Mouse (Mus musculus): ENCODE data around the gene Hpcal1.

Gene Hpcal1

DNA sequence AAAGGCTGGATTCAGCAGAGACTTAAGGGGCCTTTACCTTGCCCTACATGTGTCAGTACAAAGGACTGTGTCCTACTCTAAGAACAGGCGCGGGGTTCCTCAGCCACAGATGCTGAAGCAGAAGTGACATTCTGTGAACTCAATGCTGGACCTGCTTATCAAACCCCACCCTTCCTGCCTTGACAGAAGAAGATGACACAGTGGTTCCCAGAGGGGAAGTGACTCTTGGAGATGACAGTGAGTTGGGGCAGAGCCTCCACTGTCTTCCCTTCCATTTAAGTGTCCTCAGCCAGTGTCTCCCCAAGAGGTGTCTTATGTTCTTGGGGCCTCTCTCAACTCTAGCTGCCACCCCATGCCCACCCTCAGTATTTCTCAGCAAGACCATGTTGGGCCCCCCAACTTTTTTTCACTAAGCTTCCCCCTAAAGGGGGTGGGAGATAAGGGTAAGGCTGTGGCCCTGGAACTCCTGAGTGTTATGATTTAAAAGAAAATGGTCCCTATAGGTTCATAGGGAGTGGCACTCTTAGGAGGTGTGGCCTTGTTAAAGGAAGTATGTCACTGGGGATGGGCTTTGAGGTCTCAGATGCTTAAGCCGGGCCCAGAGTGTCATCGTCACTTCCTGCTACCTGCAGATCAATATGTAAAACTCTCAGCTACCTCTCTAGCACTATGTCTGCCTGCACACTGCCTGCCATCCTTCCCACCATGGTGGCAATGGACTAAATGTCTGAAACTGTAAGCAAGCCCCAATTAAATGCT, 25.2 kb downstream of the Hpcal1 start:
- DNase-seq: peak; percentile 78

- DNase-seq: peak; percentile 37
Measured at GRCm38 (mm10) chr12:17717257-17717656, 26.6 kb downstream of the Hpcal1 start.

GRCm38 (mm10) chr12:17718146-17718545, 27.5 kb downstream of the Hpcal1 start:
- DNase-seq: no peak

GRCm38 (mm10) chr12:17721058-17721457, 30.4 kb downstream of the Hpcal1 start:
- DNase-seq: peak; percentile 55

DNA sequence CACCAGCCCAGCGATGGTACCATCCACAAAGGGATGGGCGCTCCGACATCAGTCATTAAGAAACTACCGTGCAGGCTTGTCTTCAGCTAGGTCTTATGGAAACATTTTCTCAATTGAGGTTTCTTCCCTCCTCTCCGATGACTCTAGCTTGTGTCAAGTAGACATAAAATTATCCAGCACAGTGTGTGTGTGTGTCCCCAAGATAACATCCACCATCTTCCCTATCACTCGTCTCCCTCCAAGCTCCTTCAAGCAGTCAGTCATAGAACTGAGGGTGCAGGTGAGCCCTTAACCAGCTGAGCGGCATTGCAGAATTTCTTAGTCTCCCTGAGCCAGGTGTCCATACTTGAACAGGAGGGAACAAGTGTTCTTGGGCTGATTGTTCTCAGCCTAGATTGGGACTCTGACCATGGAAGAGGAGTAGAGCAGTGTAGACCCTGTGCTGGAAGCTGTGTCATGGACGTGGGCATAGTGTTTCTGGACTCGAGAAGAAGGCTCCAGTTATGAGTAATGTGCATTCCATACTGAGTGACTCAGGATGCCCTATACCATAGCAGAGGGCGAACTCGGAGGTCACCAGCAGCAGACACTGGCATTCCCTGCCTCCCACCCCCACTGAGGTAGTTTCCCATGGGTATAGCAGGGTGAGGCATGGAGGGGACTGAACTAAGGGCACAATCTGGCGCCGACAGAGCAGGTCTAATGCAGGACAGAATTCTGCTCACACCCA, 32.0 kb downstream of the Hpcal1 start:
- DNase-seq: no peak

GRCm38 (mm10) chr12:17723182-17723570, 32.5 kb downstream of the Hpcal1 start:
- no peak for DNase-seq

GRCm38 (mm10) chr12:17723999-17724398, 33.3 kb downstream of the Hpcal1 start:
- peak; percentile 68 for DNase-seq

- peak; percentile 26 for DNase-seq
Measured at GRCm38 (mm10) chr12:17724412-17725090, 33.9 kb downstream of the Hpcal1 start.

- DNase-seq: no peak
Measured at GRCm38 (mm10) chr12:17725592-17725991, 34.9 kb downstream of the Hpcal1 start.

GRCm38 (mm10) chr12:17726576-17727320, 36.1 kb downstream of the Hpcal1 start:
- no peak for DNase-seq

GRCm38 (mm10) chr12:17727676-17728339, 37.2 kb downstream of the Hpcal1 start:
- DNase-seq: peak; percentile 72

- peak; percentile 84 for DNase-seq
Measured at GRCm38 (mm10) chr12:17729211-17729900, 38.7 kb downstream of the Hpcal1 start.

GRCm38 (mm10) chr12:17732006-17732405, 41.4 kb downstream of the Hpcal1 start:
- DNase-seq: no peak

GRCm38 (mm10) chr12:17732546-17732945, 41.9 kb downstream of the Hpcal1 start:
- DNase-seq: no peak

DNA sequence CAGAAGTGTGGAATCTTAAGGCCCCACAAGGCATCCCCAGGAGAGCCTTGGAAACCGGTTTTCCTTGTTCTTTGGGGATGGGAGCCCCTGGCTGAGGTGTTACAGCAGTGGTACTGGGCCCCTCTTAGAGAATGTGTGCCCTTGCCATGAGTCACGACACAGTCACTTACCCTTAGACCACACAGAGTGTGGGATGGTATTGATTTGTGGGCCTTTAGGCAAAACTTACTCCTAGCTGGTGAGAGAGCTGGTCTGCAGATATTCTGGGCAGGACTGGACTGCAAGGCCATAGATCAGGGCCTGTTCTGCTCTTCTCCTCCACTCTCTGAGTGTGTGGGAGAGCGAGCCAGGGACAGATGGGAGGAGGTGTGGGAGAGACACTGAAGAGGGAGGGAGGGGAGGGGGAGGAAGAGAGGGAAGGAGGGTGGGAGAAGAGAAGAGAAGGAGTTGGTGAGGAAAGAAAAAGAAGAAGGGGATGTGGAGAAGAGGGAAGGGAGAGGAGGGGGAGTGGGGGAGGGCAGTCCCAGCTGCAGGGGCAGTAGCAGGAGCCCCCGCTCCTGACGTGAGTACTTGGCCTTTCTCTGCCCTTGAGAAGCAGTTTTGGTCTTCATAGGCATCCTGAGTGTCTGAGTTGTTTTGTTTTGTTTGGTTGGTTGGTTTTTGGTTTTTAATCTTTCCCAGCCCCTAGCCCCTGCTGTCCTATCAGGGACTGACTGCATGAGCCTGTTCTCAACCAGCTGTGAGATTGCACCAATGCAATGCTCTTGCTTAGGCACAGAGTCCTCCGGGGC, 42.7 kb downstream of the Hpcal1 start:
- no peak for DNase-seq

GRCm38 (mm10) chr12:17736396-17736795, 45.7 kb downstream of the Hpcal1 start:
- no peak for DNase-seq

DNA sequence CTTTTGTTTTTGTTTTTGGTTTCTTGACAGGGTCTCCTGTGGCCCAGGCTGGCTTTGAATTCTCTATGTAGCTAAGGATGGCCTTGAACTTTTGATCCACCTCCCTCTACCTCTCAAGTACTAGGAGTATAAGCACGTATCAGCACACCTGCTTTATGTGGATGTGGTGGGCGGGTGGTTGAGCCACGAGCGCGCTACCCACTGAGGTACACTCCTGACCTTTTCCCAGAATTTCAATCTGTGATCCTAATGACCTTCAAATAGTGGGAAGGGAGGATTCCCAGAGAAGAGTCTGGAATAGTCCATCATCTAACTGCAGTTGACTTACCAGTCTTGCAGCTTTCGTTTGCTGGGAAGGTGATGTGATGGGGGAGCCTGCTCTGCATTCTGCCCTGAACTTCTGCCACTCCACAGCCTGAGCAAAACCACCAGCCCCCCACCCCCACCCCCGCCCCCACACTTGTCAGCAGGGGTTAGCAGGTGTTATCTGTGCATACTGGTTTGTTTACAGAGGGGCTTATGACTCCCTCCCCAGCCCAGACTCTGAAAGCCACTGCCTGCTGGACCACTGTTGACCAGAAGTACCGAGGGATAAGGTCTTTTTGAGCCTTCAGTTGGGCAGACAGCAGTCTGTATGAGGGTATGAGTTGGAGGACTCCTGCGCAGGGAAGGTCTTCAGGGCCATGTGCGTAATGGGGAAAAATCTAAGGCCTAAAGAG, 46.4 kb downstream of the Hpcal1 start:
- no peak for DNase-seq

DNA sequence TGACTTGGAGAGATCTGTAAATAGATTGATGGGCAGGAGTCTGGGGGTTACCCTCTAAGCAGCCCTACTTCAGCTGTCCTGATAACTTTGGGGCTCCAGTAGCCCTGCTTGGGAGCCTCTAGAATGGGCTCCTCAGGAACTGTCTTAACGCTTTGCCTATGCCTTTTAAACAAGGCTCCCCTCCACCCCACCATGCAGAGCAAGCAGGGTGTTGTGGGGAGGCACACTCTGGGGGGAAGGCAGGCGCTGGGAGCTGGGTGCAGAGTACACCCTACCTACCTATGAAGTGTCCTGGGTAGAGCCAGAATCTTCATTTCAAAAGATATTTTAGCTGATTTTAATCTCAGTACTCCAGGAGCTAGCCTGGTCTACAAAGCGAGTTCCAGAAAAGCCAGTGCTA, 47.2 kb downstream of the Hpcal1 start:
- DNase-seq: no peak

- peak; percentile 78 for DNase-seq
Measured at GRCm38 (mm10) chr12:17738473-17738872, 47.8 kb downstream of the Hpcal1 start.

DNA sequence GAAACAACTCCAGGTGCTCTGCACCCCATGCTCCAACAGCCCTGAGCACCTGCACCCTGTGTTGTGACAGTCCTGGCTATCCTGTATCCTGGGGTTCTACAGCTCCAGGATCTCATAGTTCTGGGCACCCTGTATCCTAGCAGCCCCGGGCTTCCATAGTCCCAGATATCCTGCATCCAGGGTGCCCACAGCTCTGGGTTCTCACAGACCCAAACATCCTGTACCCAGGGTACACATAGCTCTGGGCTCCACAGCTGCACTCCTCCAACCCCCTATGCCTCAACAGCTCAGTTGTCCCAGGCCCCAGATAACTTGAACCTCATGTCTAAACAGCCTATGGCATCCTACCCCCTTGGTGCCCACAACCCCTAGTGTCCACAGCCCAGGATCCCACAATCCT, 49.6 kb downstream of the Hpcal1 start:
- DNase-seq: no peak

Measured in lung, postnatal 36 days (tissue).